In the genomic region with DNA sequence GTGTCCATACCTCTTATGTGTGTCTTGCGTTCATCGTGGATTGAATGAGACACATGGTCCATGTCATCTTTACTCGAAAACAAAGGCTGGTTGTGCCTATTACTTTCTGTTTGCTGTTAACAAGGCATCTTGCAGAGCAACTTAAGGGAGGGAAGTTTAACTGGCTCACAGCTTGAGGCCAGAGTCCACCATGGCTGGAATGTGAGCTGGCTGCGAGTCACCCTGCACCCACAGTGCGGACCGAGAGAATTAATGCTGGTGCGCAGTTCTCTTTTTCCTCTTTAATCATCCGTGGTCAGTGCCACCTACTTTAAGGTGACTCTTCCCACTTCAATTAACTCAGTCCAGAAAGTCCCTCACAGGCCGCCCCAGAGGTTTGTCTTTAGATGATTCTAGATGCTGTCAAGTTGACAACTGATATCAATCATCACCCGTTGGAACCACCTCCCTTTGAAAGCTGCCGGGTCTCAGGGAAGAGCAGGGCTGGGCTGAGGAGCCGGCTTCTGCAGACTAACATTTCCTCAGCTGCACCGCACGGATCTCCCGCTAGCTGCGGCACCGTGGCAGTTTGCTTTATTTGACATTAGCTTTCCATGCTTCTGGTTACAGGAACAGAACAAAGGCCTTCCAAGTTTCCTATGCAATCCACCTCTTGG, we compare ENCODE assay signal across 19 mouse cellular contexts. TPM values are rescaled to one million over a fixed set of nuclear protein-coding genes. Genes with fewer than 3 reads are reported as not detected.
DNase-seq lines count a peak whose midpoint lies in the region; ATAC-seq and TF ChIP-seq lines count a peak whose summit lies in the region.
"Had no signal": no experiment of that assay in that cellular context is flagged by ENCODE, and none has a peak within 500 bp of the region (broad histone marks: within the 10 kb centered on the region; RNA-seq: fewer than 3 reads in every experiment).

No protein-coding gene starts in this region.

- no peak for ATAC-seq in kidney, embryonic 16.5 days (ENCODE audit: low FRiP score, low TSS enrichment)
- ATAC-seq: forebrain, embryonic 16.5 days had no signal

- H3K4me1 ChIP-seq in kidney, embryonic 16.5 days (ENCODE audit: insufficient read depth, low read length), result no peaks in the 10 kb centered on the region
- no peaks in the 10 kb centered on the region for H3K4me1 ChIP-seq in kidney, adult 2 months (ENCODE audit: control insufficient read depth, insufficient read depth, low read length)
- H3K4me1 ChIP-seq in thymus, adult 2 months (replicated peaks; ENCODE audit: control insufficient read depth, insufficient read depth, low read length), result no peaks in the 10 kb centered on the region
- H3K4me1 ChIP-seq: heart, embryonic 12.5 days; limb, embryonic 15.5 days; midbrain, embryonic 10.5 days; neural tube, embryonic 13.5 days had no signal

- no peak overlapping the region for H3K4me2 ChIP-seq in kidney, embryonic 16.5 days (replicated peaks; ENCODE audit: low read depth, low read length)
- H3K4me2 ChIP-seq: heart, embryonic 12.5 days; hindbrain, embryonic 14.5 days; limb, embryonic 15.5 days; liver, embryonic 15.5 days; neural tube, embryonic 13.5 days had no signal

- no peak for TF ChIP-seq POLR2A in kidney, adult 2 months (IDR thresholded peaks at IDR 0.05; ENCODE audit: low read depth, low read length)
- no peak for TF ChIP-seq POLR2A in thymus, adult 2 months (IDR thresholded peaks at IDR 0.05; ENCODE audit: control insufficient read depth, extremely low read depth, insufficient read depth, low read length, poor library complexity)

- H3K4me3 ChIP-seq in kidney, embryonic 16.5 days (ENCODE audit: low read length), result no peak overlapping the region
- H3K4me3 ChIP-seq in kidney, adult 2 months (ENCODE audit: insufficient read depth, low read depth, low read length), result no peak overlapping the region
- H3K4me3 ChIP-seq in thymus, adult 2 months (ENCODE audit: control insufficient read depth, insufficient read depth, low read length), result no peak overlapping the region
- H3K4me3 ChIP-seq: heart, embryonic 12.5 days; limb, embryonic 15.5 days; liver, embryonic 15.5 days; midbrain, embryonic 10.5 days; neural tube, embryonic 13.5 days had no signal

- H3K36me3 ChIP-seq in kidney, embryonic 16.5 days (ENCODE audit: insufficient read depth, low read length), result no peaks in the 10 kb centered on the region
- H3K36me3 ChIP-seq in kidney, adult 2 months (ENCODE audit: control insufficient read depth, insufficient read depth, low read length), result no peaks in the 10 kb centered on the region
- no peaks in the 10 kb centered on the region for H3K36me3 ChIP-seq in thymus, adult 2 months (ENCODE audit: control insufficient read depth, insufficient read depth, low read length)
- H3K36me3 ChIP-seq: heart, embryonic 12.5 days; limb, embryonic 15.5 days; liver, embryonic 15.5 days; midbrain, embryonic 10.5 days; neural tube, embryonic 13.5 days had no signal

- H3K27me3 ChIP-seq in kidney, embryonic 16.5 days (ENCODE audit: insufficient read depth, low read length), result no peaks in the 10 kb centered on the region
- H3K27me3 ChIP-seq in kidney, adult 2 months (replicated peaks; ENCODE audit: control insufficient read depth, insufficient read depth, low read length), result no peaks in the 10 kb centered on the region
- no peaks in the 10 kb centered on the region for H3K27me3 ChIP-seq in thymus, adult 2 months (ENCODE audit: control insufficient read depth, insufficient read depth, low read length)
- H3K27me3 ChIP-seq: limb, embryonic 15.5 days; liver, embryonic 15.5 days; neural tube, embryonic 13.5 days had no signal

- no peaks in the 10 kb centered on the region; the same call in 1 of the 2 replicates for H3K9me3 ChIP-seq in kidney, embryonic 16.5 days (ENCODE audit: low read length)
- H3K9me3 ChIP-seq: heart, embryonic 12.5 days; limb, embryonic 15.5 days; liver, embryonic 15.5 days; midbrain, embryonic 10.5 days; neural tube, embryonic 13.5 days had no signal

- no peak overlapping the region for H3K9ac ChIP-seq in kidney, embryonic 16.5 days (replicated peaks; ENCODE audit: low read length)
- H3K9ac ChIP-seq: heart, embryonic 12.5 days; hindbrain, embryonic 14.5 days; limb, embryonic 15.5 days; liver, embryonic 15.5 days; neural tube, embryonic 13.5 days had no signal

- no peak for TF ChIP-seq CTCF in kidney, adult 2 months (conservative IDR thresholded peaks at IDR 0.05; ENCODE audit: insufficient read depth, insufficient read length, low read depth, low read length)
- TF ChIP-seq CTCF in thymus, adult 2 months (IDR thresholded peaks at IDR 0.05; ENCODE audit: borderline replicate concordance, control insufficient read depth, extremely low read depth, insufficient read depth, low read length, poor library complexity), result no peak

- 52% methylated on average over 17 of the region's 17 CpGs for WGBS in kidney, embryonic 16.5 days
- 43% methylated on average over 17 of the region's 17 CpGs for WGBS in kidney, adult 2 months
- 69% methylated on average over 17 of the region's 17 CpGs for WGBS in thymus, adult 2 months

- no peak overlapping the region for H3K27ac ChIP-seq in kidney, embryonic 16.5 days (ENCODE audit: low read length)
- no peak overlapping the region for H3K27ac ChIP-seq in kidney, adult 2 months (ENCODE audit: insufficient read depth, low read depth, low read length)
- H3K27ac ChIP-seq in thymus, adult 2 months (ENCODE audit: control insufficient read depth, insufficient read depth, low read length), result no peak overlapping the region
- H3K27ac ChIP-seq: hindbrain, embryonic 14.5 days; limb, embryonic 15.5 days; liver, embryonic 15.5 days; macrophage; midbrain, embryonic 10.5 days; neural tube, embryonic 13.5 days had no signal

- peak; percentile 45 for DNase-seq in kidney, adult 11 months
- peak; percentile 57 for DNase-seq in kidney, adult 2 months
- DNase-seq in kidney, postnatal 25 days, result peak; percentile 51 to 69
- DNase-seq in testis, postnatal 10 days (ENCODE audit: low spot score), result no peak
- no peak for DNase-seq in thymus, adult 2 months
- no peak for DNase-seq in layer of hippocampus, adult 11-12 months (ENCODE audit: low spot score)
- DNase-seq: adrenal gland, adult 8-10 months; B cell, adult 2 months; cerebellum, adult 9-10 months; heart, postnatal 36 days had no signal

RNA-seq across cellular contexts. Expression of a gene that starts 6.3 kb away (rescaled TPM):
- polyA plus RNA-seq in kidney, embryonic 16.5 days (2015; fragmentation: Nextera tagmentation; extraction: Ambion mirVana), result 24.6 and 28.7 TPM in 2 replicates
- 22.3 and 23.3 TPM in 2 replicates for polyA plus RNA-seq in kidney, adult 2 months (2012; rRNA removed)
- polyA plus RNA-seq in thymus, adult 2 months (2012; rRNA removed), result 12.9 and 20.0 TPM in 2 replicates

Comparison
In these comparisons a context has a peak if more than half of its experiments do, and no peak if none do; other contexts are left out.
1. DNase-seq: peak in kidney, adult 11 months (single experiment), kidney, adult 2 months (single experiment) and kidney, postnatal 25 days (2 of 2); none in testis, postnatal 10 days (single experiment), thymus, adult 2 months (single experiment) and layer of hippocampus, adult 11-12 months (single experiment).